Mouse (Mus musculus) intestine, embryonic 16.5 days (tissue): ENCODE measurements at regions not wholly inside any gene's neighbourhood (a gene's known extent, or its start where the extent isn't known, plus 50 kb on each side); places are given as distances from the start of the nearest gene placed in this dataset.
A peak's percentile ranks its signal among the peaks of the same experiment; 100 is the strongest.

ENCODE experiments used
- ATAC-seq: fragments of 200-750 bp; cut with Nextera tagmentation; 2 replicates; pipeline ENCODE4 v1.8.0; 2017; ENCODE audit warnings: moderate TSS enrichment, moderate library complexity
- H3K27ac ChIP-seq: fragments of 300-500 bp; sonication (generic); 2 replicates; pipeline ENCODE4 v1.5.1; 2014; ENCODE audit warnings: mild to moderate bottlenecking, low read length
- H3K27me3 ChIP-seq: fragments of 300-500 bp; sonication (generic); replicated peaks from 2 replicates; pipeline ENCODE4 v1.6.1; 2014; ENCODE audit warnings: low read length, control low read depth, mixed read lengths; ENCODE audit not compliant: control insufficient read depth, insufficient read depth
- H3K36me3 ChIP-seq: fragments of 300-500 bp; sonication (generic); 2 replicates; pipeline ENCODE4 v1.6.1; 2014; ENCODE audit warnings: low read length, control low read depth; ENCODE audit not compliant: control insufficient read depth, insufficient read depth
- H3K4me1 ChIP-seq: fragments of 300-500 bp; sonication (generic); 2 replicates; pipeline ENCODE4 v1.6.1; 2014; ENCODE audit warnings: low read length, control low read depth, mixed read lengths; ENCODE audit not compliant: control insufficient read depth, insufficient read depth
- H3K4me2 ChIP-seq: fragments of 300-500 bp; sonication (generic); 2 replicates; pipeline ENCODE4 v1.6.1; 2014; ENCODE audit warnings: low read depth, low read length, control low read depth
- H3K4me3 ChIP-seq: fragments of 300-500 bp; sonication (generic); 2 replicates; pipeline ENCODE4 v1.5.1; 2014; ENCODE audit warnings: mild to moderate bottlenecking, low read length
- H3K9ac ChIP-seq: fragments of 300-500 bp; sonication (generic); 2 replicates; pipeline ENCODE4 v1.6.1; 2014; ENCODE audit warnings: low read depth, low read length
- H3K9me3 ChIP-seq: fragments of 300-500 bp; sonication (generic); 2 replicates; pipeline ENCODE4 v1.6.1; 2016; ENCODE audit warnings: low read length, control low read depth; ENCODE audit not compliant: control insufficient read depth
- WGBS: fragments of 180-500 bp; shearing (Covaris S2); extraction: QIAGEN DNeasy Blood & Tissue Kit; methylation state at CpG from one replicate; pipeline ENCODE4 v1.1.7; 2014; 5-methylcytosine and 5-hydroxymethylcytosine counted together

- H3K4me3 ChIP-seq, result no peak overlapping the region
- H3K4me2 ChIP-seq, result no peak overlapping the region
- no peak overlapping the region for H3K9ac ChIP-seq
- no peaks in the 10 kb centered on the region; the same call in 1 of the 2 replicates for H3K36me3 ChIP-seq
- 90% methylated on average over 5 of the region's 5 CpGs for WGBS
- ATAC-seq, result no peak
- H3K27me3 ChIP-seq, result no peaks in the 10 kb centered on the region
- no peak overlapping the region for H3K27ac ChIP-seq
- no peaks in the 10 kb centered on the region for H3K4me1 ChIP-seq
- H3K9me3 ChIP-seq, result peaks cover 4% of the 10 kb centered on the region
These were observed 112.6 kb upstream of the Map3k1 start for GRCm38 (mm10) chr13:111921142-111922035.

GRCm38 (mm10) chr13:111925349-111925748 lies 116.6 kb upstream of the Map3k1 start:
- Histone ChIP-seq H3K9me3 (peaks cover 4% of the 10 kb centered on the region), H3K36me3 (no peaks in the 10 kb centered on the region; the same call in 1 of the 2 replicates), H3K4me2 (no peak overlapping the region), H3K27me3 (no peaks in the 10 kb centered on the region), H3K4me3 (no peak overlapping the region), H3K27ac (no peak overlapping the region), H3K4me1 (no peaks in the 10 kb centered on the region), H3K9ac (no peak overlapping the region)
- no peak for ATAC-seq
- 92% methylated on average over 7 of the region's 7 CpGs for WGBS

DNA sequence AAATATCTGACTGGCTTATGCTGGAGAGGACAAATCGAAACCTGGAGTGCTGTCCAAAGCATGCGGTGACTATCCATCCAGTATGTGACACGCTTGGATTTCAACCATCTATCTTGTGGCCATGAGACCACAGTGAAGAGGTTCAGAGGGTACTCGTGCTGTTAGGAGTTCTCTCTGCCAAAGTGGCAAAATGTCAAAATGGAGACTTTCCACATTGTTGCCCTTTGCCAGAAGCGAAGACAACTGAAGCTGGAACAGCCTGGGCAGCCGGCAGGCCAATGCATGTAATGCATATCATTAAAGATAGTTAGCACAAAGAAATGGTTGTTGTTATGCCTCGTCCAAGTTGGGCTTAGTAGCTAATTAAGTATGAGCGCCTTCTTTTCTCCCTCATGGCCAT lies 118.0 kb upstream of the Map3k1 start:
- no peaks in the 10 kb centered on the region for H3K4me1 ChIP-seq
- H3K9me3 ChIP-seq, result peaks cover 4% of the 10 kb centered on the region
- H3K27ac ChIP-seq, result no peak overlapping the region
- H3K4me3 ChIP-seq, result no peak overlapping the region
- no peak overlapping the region for H3K9ac ChIP-seq
- no peak for ATAC-seq
- no peaks in the 10 kb centered on the region for H3K27me3 ChIP-seq
- H3K4me2 ChIP-seq, result no peak overlapping the region
- WGBS, result 86% methylated on average over 8 of the region's 8 CpGs
- no peaks in the 10 kb centered on the region; the same call in 1 of the 2 replicates for H3K36me3 ChIP-seq

DNA sequence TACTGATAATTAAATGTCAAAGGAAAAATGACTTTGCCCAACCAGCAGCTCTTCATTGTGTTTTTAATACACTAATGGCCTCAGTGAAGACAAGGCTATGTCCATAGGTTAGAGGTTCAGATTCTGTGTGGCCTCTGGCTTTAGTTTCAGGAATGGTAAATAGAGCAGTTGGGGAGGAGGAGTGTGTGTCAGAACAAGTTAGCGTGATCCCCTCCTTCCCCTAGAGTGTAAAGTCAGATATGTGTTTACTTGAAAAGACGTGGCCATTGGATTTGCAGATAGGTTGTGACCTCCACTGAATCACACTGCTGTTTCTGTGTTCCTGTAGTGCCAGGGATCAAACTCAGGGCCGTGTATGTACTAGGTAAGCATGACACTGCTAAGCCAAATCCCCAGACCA lies 118.7 kb upstream of the Map3k1 start:
- H3K36me3 ChIP-seq, result no peaks in the 10 kb centered on the region
- 60% methylated on average over 3 of the region's 3 CpGs for WGBS
- ATAC-seq, result no peak
- peaks cover 1% of the 10 kb centered on the region; the same call in 1 of the 2 replicates for H3K9me3 ChIP-seq
- H3K9ac ChIP-seq, result no peak overlapping the region
- no peak overlapping the region for H3K27ac ChIP-seq
- no peaks in the 10 kb centered on the region for H3K27me3 ChIP-seq
- H3K4me3 ChIP-seq, result no peak overlapping the region
- H3K4me1 ChIP-seq, result no peaks in the 10 kb centered on the region
- no peak overlapping the region for H3K4me2 ChIP-seq

GRCm38 (mm10) chr13:111928636-111929544 lies 120.1 kb upstream of the Map3k1 start:
- WGBS, result 66% methylated on average over 9 of the region's 9 CpGs
- no peaks in the 10 kb centered on the region for H3K36me3 ChIP-seq
- peaks cover 5% of the 10 kb centered on the region; the same call in 1 of the 2 replicates for H3K4me1 ChIP-seq
- no peak overlapping the region for H3K4me3 ChIP-seq
- H3K4me2 ChIP-seq, result no peak overlapping the region
- H3K9ac ChIP-seq, result no peak overlapping the region
- peak; percentile 80 for ATAC-seq
- peak overlapping the region; percentile 11; the same call in 1 of the 2 replicates for H3K27ac ChIP-seq
- H3K27me3 ChIP-seq, result no peaks in the 10 kb centered on the region
- no peaks in the 10 kb centered on the region for H3K9me3 ChIP-seq

- Histone ChIP-seq H3K9me3 (no peaks in the 10 kb centered on the region), H3K27ac (no peak overlapping the region), H3K4me2 (no peak overlapping the region), H3K36me3 (no peaks in the 10 kb centered on the region), H3K9ac (no peak overlapping the region), H3K4me3 (no peak overlapping the region), H3K4me1 (peaks cover 5% of the 10 kb centered on the region; the same call in 1 of the 2 replicates), H3K27me3 (no peaks in the 10 kb centered on the region)
- no peak for ATAC-seq
- WGBS, result 65% methylated on average over 1 of the region's 1 CpGs
These were observed 121.1 kb upstream of the Map3k1 start for GRCm38 (mm10) chr13:111929908-111930307.

DNA sequence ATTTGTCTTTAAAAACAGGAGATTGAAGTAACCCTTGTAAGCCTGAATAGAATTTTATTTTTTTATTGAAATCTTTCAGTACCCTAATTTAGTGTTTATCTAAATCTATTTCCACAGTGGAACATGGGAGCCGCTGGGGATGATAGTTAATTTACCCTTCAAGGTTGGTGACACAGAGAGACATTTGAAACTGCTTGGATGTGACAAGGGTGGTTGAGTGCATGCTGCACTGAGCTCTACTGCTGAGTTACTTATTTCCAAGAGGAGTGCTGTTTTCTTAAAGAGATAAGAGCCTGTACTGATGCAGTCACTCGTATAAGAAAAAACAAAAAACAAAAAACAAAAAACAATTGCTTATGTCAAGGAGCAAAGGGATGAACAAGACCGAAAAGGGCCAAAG lies 123.7 kb upstream of the Map3k1 start:
- no peak overlapping the region for H3K4me3 ChIP-seq
- H3K36me3 ChIP-seq, result no peaks in the 10 kb centered on the region
- no peak for ATAC-seq
- H3K4me1 ChIP-seq, result peaks cover 11% of the 10 kb centered on the region; the same call in 1 of the 2 replicates
- H3K9me3 ChIP-seq, result no peaks in the 10 kb centered on the region
- WGBS, result 88% methylated on average over 3 of the region's 3 CpGs
- no peak overlapping the region for H3K9ac ChIP-seq
- no peak overlapping the region for H3K27ac ChIP-seq
- no peak overlapping the region for H3K4me2 ChIP-seq
- H3K27me3 ChIP-seq, result no peaks in the 10 kb centered on the region

- Histone ChIP-seq H3K4me2 (no peak overlapping the region), H3K27ac (no peak overlapping the region), H3K9ac (no peak overlapping the region), H3K4me1 (peaks cover 11% of the 10 kb centered on the region; the same call in 1 of the 2 replicates), H3K36me3 (no peaks in the 10 kb centered on the region), H3K27me3 (no peaks in the 10 kb centered on the region), H3K4me3 (no peak overlapping the region), H3K9me3 (no peaks in the 10 kb centered on the region)
- no peak for ATAC-seq
- WGBS, result 44% methylated on average over 8 of the region's 8 CpGs
These were observed 124.9 kb upstream of the Map3k1 start for GRCm38 (mm10) chr13:111933526-111934240.

- H3K4me2 ChIP-seq, result no peak overlapping the region
These were observed 126.9 kb upstream of the Map3k1 start for GRCm38 (mm10) chr13:111935721-111936080.

More at GRCm38 (mm10) chr13:111935721-111936080, 126.9 kb upstream of the Map3k1 start:
- 59% methylated on average over 1 of the region's 1 CpGs for WGBS
- Histone ChIP-seq H3K9ac (no peak overlapping the region), H3K36me3 (no peaks in the 10 kb centered on the region), H3K4me1 (peaks cover 11% of the 10 kb centered on the region; the same call in 1 of the 2 replicates), H3K9me3 (no peaks in the 10 kb centered on the region), H3K4me3 (no peak overlapping the region), H3K27ac (no peak overlapping the region), H3K27me3 (no peaks in the 10 kb centered on the region)
- ATAC-seq, result no peak
